Mouse (Mus musculus) testis, postnatal 14 days (tissue): Measurements from ENCODE around the gene Nudt16.
"Not testable (repeated sequence)": the region's sequence is repeated elsewhere in the genome, so short reads cannot be mapped to it uniquely, and the experiment has no call there.

Source experiments
- DNase-seq: peaks from one replicate; pipeline ENCODE4 v3.0.0; 2021; ENCODE audit warnings: low spot score

The Nudt16 gene

GRCm38 (mm10) chr9:105131253-105132001, at the start of gene Nudt16:
Gene Nudt16, minus strand, starts transcription at chr9:105131824.
- peak; percentile 87 for DNase-seq

- no peak for DNase-seq
Observed at GRCm38 (mm10) chr9:105144992-105145391, 13.4 kb upstream of the Nudt16 start, which contains the start of gene 1700080E11Rik. Gene 1700080E11Rik, minus strand, starts transcription at chr9:105145092.

GRCm38 (mm10) chr9:105139204-105139603, 7.6 kb upstream of the Nudt16 start:
- DNase-seq, result no peak

GRCm38 (mm10) chr9:105136404-105136803, 4.8 kb upstream of the Nudt16 start:
- no peak for DNase-seq

- no peak for DNase-seq
Observed at GRCm38 (mm10) chr9:105134536-105134935, 2.9 kb upstream of the Nudt16 start.

GRCm38 (mm10) chr9:105132002-105132367, 361 bp upstream of the Nudt16 start:
- DNase-seq, result no peak

GRCm38 (mm10) chr9:105130331-105130730, 1.3 kb downstream of the Nudt16 start:
- no peak for DNase-seq

- DNase-seq, result not testable (repeated sequence)
Observed at GRCm38 (mm10) chr9:105125206-105125605, 6.4 kb downstream of the Nudt16 start.

- no peak for DNase-seq
Observed at GRCm38 (mm10) chr9:105103893-105104292, 27.7 kb downstream of the Nudt16 start.

- no peak for DNase-seq
Observed at GRCm38 (mm10) chr9:105101911-105102310, 29.7 kb downstream of the Nudt16 start.

- DNase-seq, result no peak
Observed at GRCm38 (mm10) chr9:105100807-105101570, 30.6 kb downstream of the Nudt16 start.

- no peak for DNase-seq
Observed at GRCm38 (mm10) chr9:105080246-105080645, 51.4 kb downstream of the Nudt16 start.
